Mouse (Mus musculus): ENCODE results near the gene Prkaa1. TPM values are rescaled to one million over a fixed set of nuclear protein-coding genes. Genes with fewer than 3 reads are reported as not detected.

Gene Prkaa1
- polyA plus RNA-seq, 1 experiment from 2014 or later, result 12.2 TPM

- WGBS (ENCODE audit: insufficient replicate concordance), result under 1% methylated on average over 58 of the region's 61 CpGs
- Histone ChIP-seq H3K36me3 (replicated peaks) (peaks cover 6% of the 10 kb centered on the region; the same call in 1 of the 2 replicates), H3K9me3 (replicated peaks) (no peaks in the 10 kb centered on the region), H3K4me2 (peak overlapping the region; percentile 87), H3K9ac (peak overlapping the region; percentile 96), H3K27me3 (no peaks in the 10 kb centered on the region), H3K27ac (replicated peaks) (peak overlapping the region; percentile 94), H3K4me3 (replicated peaks) (peak overlapping the region; percentile 91), H3K4me1 (replicated peaks) (peaks cover 76% of the 10 kb centered on the region)
- peak; percentile 20 for ATAC-seq (ENCODE audit: insufficient read depth)
These were observed 539 bp downstream of the Prkaa1 start for GRCm38 (mm10) chr15:5144021-5144778.

GRCm38 (mm10) chr15:5145196-5145945 is 1.7 kb downstream of the Prkaa1 start:
- Histone ChIP-seq H3K4me3 (replicated peaks) (peak overlapping the region; percentile 91), H3K4me2 (peak overlapping the region; percentile 87), H3K9ac (peak overlapping the region; percentile 96), H3K4me1 (replicated peaks) (peaks cover 75% of the 10 kb centered on the region), H3K36me3 (replicated peaks) (peaks cover 6% of the 10 kb centered on the region; the same call in 1 of the 2 replicates), H3K27me3 (no peaks in the 10 kb centered on the region), H3K9me3 (replicated peaks) (no peaks in the 10 kb centered on the region), H3K27ac (replicated peaks) (peak overlapping the region; percentile 94)
- ATAC-seq (ENCODE audit: insufficient read depth), result no peak
- 53% methylated on average over 9 of the region's 9 CpGs for WGBS (ENCODE audit: insufficient replicate concordance)

- H3K4me3 ChIP-seq (replicated peaks), result no peak overlapping the region
- H3K27ac ChIP-seq (replicated peaks), result no peak overlapping the region
- no peaks in the 10 kb centered on the region for H3K9me3 ChIP-seq (replicated peaks)
- H3K4me1 ChIP-seq (replicated peaks), result peaks cover 59% of the 10 kb centered on the region
- no peaks in the 10 kb centered on the region for H3K27me3 ChIP-seq
- no peak overlapping the region for H3K9ac ChIP-seq
- 71% methylated on average over 4 of the region's 4 CpGs for WGBS (ENCODE audit: insufficient replicate concordance)
- H3K36me3 ChIP-seq (replicated peaks), result peaks cover 6% of the 10 kb centered on the region; the same call in 1 of the 2 replicates
- no peak for ATAC-seq (ENCODE audit: insufficient read depth)
- H3K4me2 ChIP-seq, result no peak overlapping the region
These were observed 5.5 kb downstream of the Prkaa1 start for GRCm38 (mm10) chr15:5149187-5149586.

GRCm38 (mm10) chr15:5152171-5152570 is 8.5 kb downstream of the Prkaa1 start:
- peaks cover 64% of the 10 kb centered on the region for H3K4me1 ChIP-seq (replicated peaks)
- no peaks in the 10 kb centered on the region for H3K9me3 ChIP-seq (replicated peaks)
- H3K4me2 ChIP-seq, result no peak overlapping the region
- H3K9ac ChIP-seq, result no peak overlapping the region
- H3K4me3 ChIP-seq (replicated peaks), result no peak overlapping the region
- no peak overlapping the region for H3K27ac ChIP-seq (replicated peaks)
- no peaks in the 10 kb centered on the region; the same call in 1 of the 2 replicates for H3K36me3 ChIP-seq (replicated peaks)
- ATAC-seq (ENCODE audit: insufficient read depth), result no peak
- no peaks in the 10 kb centered on the region for H3K27me3 ChIP-seq
- 83% methylated on average over 6 of the region's 6 CpGs for WGBS (ENCODE audit: insufficient replicate concordance)

GRCm38 (mm10) chr15:5154621-5155020 is 11.0 kb downstream of the Prkaa1 start:
- ATAC-seq (ENCODE audit: insufficient read depth), result peak; percentile 26; the same call in 1 of the 2 replicates
- Histone ChIP-seq H3K9ac (no peak overlapping the region), H3K4me2 (peak overlapping the region; percentile 19)

GRCm38 (mm10) chr15:5155093-5155492 is 11.4 kb downstream of the Prkaa1 start:
- Histone ChIP-seq H3K36me3 (replicated peaks) (peaks cover 9% of the 10 kb centered on the region), H3K4me2 (peak overlapping the region; percentile 19), H3K9ac (no peak overlapping the region), H3K4me3 (replicated peaks) (no peak overlapping the region), H3K27ac (replicated peaks) (peak overlapping the region; percentile 60; the same call in 1 of the 2 replicates), H3K9me3 (replicated peaks) (no peaks in the 10 kb centered on the region), H3K4me1 (replicated peaks) (peaks cover 57% of the 10 kb centered on the region), H3K27me3 (no peaks in the 10 kb centered on the region)
- 65% methylated on average over 5 of the region's 5 CpGs for WGBS (ENCODE audit: insufficient replicate concordance)
- no peak for ATAC-seq (ENCODE audit: insufficient read depth)

More at GRCm38 (mm10) chr15:5154621-5155020, 11.0 kb downstream of the Prkaa1 start:
- H3K27ac ChIP-seq (replicated peaks), result peak overlapping the region; percentile 60; the same call in 1 of the 2 replicates
- H3K4me3 ChIP-seq (replicated peaks), result no peak overlapping the region
- no peaks in the 10 kb centered on the region for H3K9me3 ChIP-seq (replicated peaks)
- peaks cover 9% of the 10 kb centered on the region for H3K36me3 ChIP-seq (replicated peaks)
- H3K4me1 ChIP-seq (replicated peaks), result peaks cover 61% of the 10 kb centered on the region
- no peaks in the 10 kb centered on the region for H3K27me3 ChIP-seq
- WGBS (ENCODE audit: insufficient replicate concordance), result 68% methylated on average over 9 of the region's 9 CpGs

- ATAC-seq (ENCODE audit: insufficient read depth), result peak; percentile 9; the same call in 1 of the 2 replicates
- no peak overlapping the region for H3K4me3 ChIP-seq (replicated peaks)
- peaks cover 17% of the 10 kb centered on the region for H3K36me3 ChIP-seq (replicated peaks)
- H3K27me3 ChIP-seq, result no peaks in the 10 kb centered on the region
- no peak overlapping the region for H3K4me2 ChIP-seq
- H3K9ac ChIP-seq, result no peak overlapping the region
- 44% methylated on average over 4 of the region's 4 CpGs for WGBS (ENCODE audit: insufficient replicate concordance)
- H3K9me3 ChIP-seq (replicated peaks), result no peaks in the 10 kb centered on the region
- peaks cover 51% of the 10 kb centered on the region for H3K4me1 ChIP-seq (replicated peaks)
- H3K27ac ChIP-seq (replicated peaks), result 0 out of 2 replicates have a peak overlapping the region, but pooled peaks have one; percentile 41
These were observed 12.7 kb downstream of the Prkaa1 start for GRCm38 (mm10) chr15:5156355-5156754.

- no peak overlapping the region for H3K9ac ChIP-seq
- no peaks in the 10 kb centered on the region for H3K27me3 ChIP-seq
- peaks cover 23% of the 10 kb centered on the region for H3K36me3 ChIP-seq (replicated peaks)
- H3K4me3 ChIP-seq (replicated peaks), result no peak overlapping the region
- no peak overlapping the region for H3K4me2 ChIP-seq
- H3K9me3 ChIP-seq (replicated peaks), result no peaks in the 10 kb centered on the region
- no peak overlapping the region for H3K27ac ChIP-seq (replicated peaks)
- peaks cover 51% of the 10 kb centered on the region for H3K4me1 ChIP-seq (replicated peaks)
- 83% methylated on average over 1 of the region's 1 CpGs for WGBS (ENCODE audit: insufficient replicate concordance)
- no peak for ATAC-seq (ENCODE audit: insufficient read depth)
These were observed 13.7 kb downstream of the Prkaa1 start for GRCm38 (mm10) chr15:5157386-5157785.

GRCm38 (mm10) chr15:5158827-5159226 is 15.2 kb downstream of the Prkaa1 start:
- Histone ChIP-seq H3K27ac (replicated peaks) (0 out of 2 replicates have a peak overlapping the region, but pooled peaks have one; percentile 14), H3K36me3 (replicated peaks) (peaks cover 36% of the 10 kb centered on the region), H3K27me3 (no peaks in the 10 kb centered on the region), H3K4me3 (replicated peaks) (no peak overlapping the region), H3K9ac (no peak overlapping the region), H3K4me2 (no peak overlapping the region), H3K4me1 (replicated peaks) (peaks cover 50% of the 10 kb centered on the region), H3K9me3 (replicated peaks) (no peaks in the 10 kb centered on the region)
- 73% methylated on average over 6 of the region's 6 CpGs for WGBS (ENCODE audit: insufficient replicate concordance)
- no peak for ATAC-seq (ENCODE audit: insufficient read depth)

GRCm38 (mm10) chr15:5165121-5165773 is 21.6 kb downstream of the Prkaa1 start:
- no peak overlapping the region for H3K27ac ChIP-seq (replicated peaks)
- no peak overlapping the region for H3K9ac ChIP-seq
- H3K4me3 ChIP-seq (replicated peaks), result no peak overlapping the region
- no peak for ATAC-seq (ENCODE audit: insufficient read depth)
- H3K4me1 ChIP-seq (replicated peaks), result no peaks in the 10 kb centered on the region; the same call in 1 of the 2 replicates
- H3K4me2 ChIP-seq, result no peak overlapping the region
- H3K27me3 ChIP-seq, result no peaks in the 10 kb centered on the region
- H3K9me3 ChIP-seq (replicated peaks), result no peaks in the 10 kb centered on the region
- 71% methylated on average over 12 of the region's 12 CpGs for WGBS (ENCODE audit: insufficient replicate concordance)
- H3K36me3 ChIP-seq (replicated peaks), result peaks cover 80% of the 10 kb centered on the region
